Mouse (Mus musculus) lung, postnatal 10 days (tissue): ENCODE measurements around the gene Prr5.
"Not testable (repeated sequence)": the region's sequence is repeated elsewhere in the genome, so short reads cannot be mapped to it uniquely, and the experiment has no call there.

Experiments used
- DNase-seq: peaks from one replicate; pipeline ENCODE4 v3.0.0; 2021

Prr5 gene

GRCm38 (mm10) chr15:84717570-84718270 lies 48.3 kb downstream of the Prr5 start:
- not testable (repeated sequence) for DNase-seq

GRCm38 (mm10) chr15:84718785-84719184 lies 49.4 kb downstream of the Prr5 start:
- DNase-seq: no peak

- peak; percentile 84 for DNase-seq
Observed at GRCm38 (mm10) chr15:84719791-84720190, 50.4 kb downstream of the Prr5 start, which contains the start of gene Arhgap8. Arhgap8 (plus strand) TSS chr15:84720052.

GRCm38 (mm10) chr15:84720291-84721204 lies 51.1 kb downstream of the Prr5 start:
- peak; percentile 67 for DNase-seq

GRCm38 (mm10) chr15:84723656-84724055 lies 54.2 kb downstream of the Prr5 start:
- DNase-seq: not testable (repeated sequence)

GRCm38 (mm10) chr15:84724199-84724598 lies 54.8 kb downstream of the Prr5 start:
- DNase-seq: peak; percentile 66

GRCm38 (mm10) chr15:84729685-84730084 lies 60.3 kb downstream of the Prr5 start:
- no peak for DNase-seq

GRCm38 (mm10) chr15:84730893-84731292 lies 61.5 kb downstream of the Prr5 start:
- DNase-seq: no peak

GRCm38 (mm10) chr15:84731676-84732424 lies 62.4 kb downstream of the Prr5 start:
- no peak for DNase-seq

GRCm38 (mm10) chr15:84732425-84732749 lies 63.0 kb downstream of the Prr5 start:
- no peak for DNase-seq

- DNase-seq: no peak
Observed at GRCm38 (mm10) chr15:84736346-84736993, 67.0 kb downstream of the Prr5 start.

- DNase-seq: no peak
Observed at GRCm38 (mm10) chr15:84736994-84737346, 67.5 kb downstream of the Prr5 start.

GRCm38 (mm10) chr15:84738246-84738645 lies 68.8 kb downstream of the Prr5 start:
- no peak for DNase-seq

GRCm38 (mm10) chr15:84741573-84741972 lies 72.2 kb downstream of the Prr5 start:
- DNase-seq: no peak

- no peak for DNase-seq
Observed at GRCm38 (mm10) chr15:84743347-84743746, 73.9 kb downstream of the Prr5 start.

GRCm38 (mm10) chr15:84744308-84744707 lies 74.9 kb downstream of the Prr5 start:
- no peak for DNase-seq

- no peak for DNase-seq
Observed at GRCm38 (mm10) chr15:84745831-84746230, 76.4 kb downstream of the Prr5 start.
